Mouse (Mus musculus) ovary, postnatal 36 days (tissue): ENCODE data around the gene Fam213a.

Experiments used
- DNase-seq: peaks from one replicate; pipeline ENCODE4 v3.0.0; 2022; ENCODE audit warnings: low spot score, mixed read lengths

Gene Fam213a

DNA sequence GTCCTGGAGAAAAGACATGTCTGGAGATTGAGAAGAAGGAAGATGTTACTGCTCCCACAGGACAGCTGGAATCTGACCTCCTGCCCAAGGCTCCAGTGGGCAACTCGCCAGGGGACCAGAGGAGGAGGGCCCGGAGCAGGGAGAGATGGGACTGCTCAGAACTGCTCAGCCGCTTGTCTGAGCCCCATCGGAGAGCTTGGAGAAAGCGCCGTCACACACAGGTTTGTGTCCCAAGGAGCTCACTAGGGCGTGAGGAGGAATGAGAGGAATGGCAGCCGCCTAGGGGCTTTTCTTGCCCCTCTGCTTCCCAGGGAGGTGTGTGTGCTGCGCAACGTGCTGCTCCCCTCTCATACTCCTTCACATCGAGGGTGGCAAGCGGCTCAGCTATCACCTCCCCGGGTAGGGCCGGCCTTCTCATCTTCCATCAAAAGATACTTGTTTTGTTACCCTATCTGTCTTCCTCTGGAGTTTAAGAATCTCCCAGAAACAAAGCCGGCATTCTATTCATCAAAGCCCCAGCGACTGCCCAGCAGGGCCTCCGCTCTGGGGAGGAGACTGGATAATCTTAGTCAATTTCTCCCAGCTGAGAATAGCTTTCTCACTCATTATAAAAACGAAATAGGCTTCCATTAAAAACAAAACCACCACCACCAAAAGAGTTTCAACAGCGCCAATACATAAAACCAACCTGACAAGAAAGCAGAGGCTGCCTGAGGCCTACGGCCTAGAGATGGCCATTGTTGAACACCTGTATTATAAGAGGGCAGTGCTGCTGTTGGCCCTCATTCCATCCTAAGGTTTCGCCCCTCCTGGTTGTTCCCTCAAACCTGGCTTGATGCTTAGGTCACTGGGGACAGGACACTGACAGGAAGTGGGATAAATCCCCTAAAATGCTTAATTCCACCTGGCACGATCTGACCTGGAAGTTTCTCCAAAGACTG is 9.1 kb downstream of the Fam213a start:
- peak; percentile 84 for DNase-seq

GRCm38 (mm10) chr14:41001576-41001975 is 12.0 kb downstream of the Fam213a start:
- DNase-seq: no peak

GRCm38 (mm10) chr14:41000801-41001200 is 12.8 kb downstream of the Fam213a start:
- no peak for DNase-seq

- no peak for DNase-seq
Measured at GRCm38 (mm10) chr14:40999904-41000645, 13.5 kb downstream of the Fam213a start.

GRCm38 (mm10) chr14:40996171-40996570 is 17.4 kb downstream of the Fam213a start:
- DNase-seq: no peak

- no peak for DNase-seq
Measured at GRCm38 (mm10) chr14:40992464-40992863, 21.1 kb downstream of the Fam213a start.

DNA sequence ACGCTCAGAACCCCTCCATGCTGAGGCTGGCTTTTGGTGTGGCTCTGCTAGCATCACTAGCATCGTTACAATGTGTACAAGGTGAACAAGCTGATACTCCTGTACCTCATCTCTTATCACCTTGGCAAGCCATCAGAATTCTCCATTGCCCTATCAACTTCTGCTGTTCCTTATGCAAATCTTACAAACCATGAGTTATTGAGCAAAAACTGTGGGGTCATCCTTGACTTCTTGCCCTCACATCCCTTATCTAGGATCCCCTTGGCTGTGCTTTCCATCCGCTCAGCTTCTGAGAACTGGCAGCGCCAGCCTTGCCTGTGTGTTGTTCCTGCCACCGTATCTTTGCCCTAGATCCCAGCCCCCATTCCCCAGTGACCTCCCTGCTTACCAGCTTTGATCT is 24.8 kb downstream of the Fam213a start:
- no peak for DNase-seq

- DNase-seq: no peak
Measured at GRCm38 (mm10) chr14:40987184-40987583, 26.4 kb downstream of the Fam213a start.

- no peak for DNase-seq
Measured at GRCm38 (mm10) chr14:40985635-40986034, 28.0 kb downstream of the Fam213a start.

- DNase-seq: no peak
Measured at GRCm38 (mm10) chr14:40979723-40980122, 33.9 kb downstream of the Fam213a start.

GRCm38 (mm10) chr14:40979002-40979401 is 34.6 kb downstream of the Fam213a start:
- no peak for DNase-seq

GRCm38 (mm10) chr14:40975127-40975721 is 38.4 kb downstream of the Fam213a start:
- peak; percentile 39 for DNase-seq

GRCm38 (mm10) chr14:40968051-40968450 is 45.5 kb downstream of the Fam213a start:
- no peak for DNase-seq

DNA sequence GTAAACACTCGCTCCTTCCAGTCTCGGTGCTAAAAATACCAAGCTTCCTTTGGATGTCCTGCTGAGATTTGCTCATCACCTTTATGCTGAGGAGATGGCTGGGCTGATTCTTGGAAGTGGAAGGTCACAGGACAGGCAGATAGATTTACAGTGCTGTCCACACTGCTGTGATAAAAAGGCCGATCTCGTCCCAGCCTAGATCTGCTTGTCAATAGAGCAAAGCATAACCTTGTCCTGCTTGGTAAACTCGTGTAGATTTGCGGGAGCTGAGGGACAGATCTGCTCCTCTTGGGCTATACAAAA is 46.0 kb downstream of the Fam213a start:
- no peak for DNase-seq

GRCm38 (mm10) chr14:40966862-40967597 is 46.6 kb downstream of the Fam213a start:
- DNase-seq: peak; percentile 99

GRCm38 (mm10) chr14:40966392-40966861 is 47.2 kb downstream of the Fam213a start, which contains the start of gene Tspan14:
TSS of gene Tspan14 (minus strand) at chr14:40966807.
- DNase-seq: no peak

DNA sequence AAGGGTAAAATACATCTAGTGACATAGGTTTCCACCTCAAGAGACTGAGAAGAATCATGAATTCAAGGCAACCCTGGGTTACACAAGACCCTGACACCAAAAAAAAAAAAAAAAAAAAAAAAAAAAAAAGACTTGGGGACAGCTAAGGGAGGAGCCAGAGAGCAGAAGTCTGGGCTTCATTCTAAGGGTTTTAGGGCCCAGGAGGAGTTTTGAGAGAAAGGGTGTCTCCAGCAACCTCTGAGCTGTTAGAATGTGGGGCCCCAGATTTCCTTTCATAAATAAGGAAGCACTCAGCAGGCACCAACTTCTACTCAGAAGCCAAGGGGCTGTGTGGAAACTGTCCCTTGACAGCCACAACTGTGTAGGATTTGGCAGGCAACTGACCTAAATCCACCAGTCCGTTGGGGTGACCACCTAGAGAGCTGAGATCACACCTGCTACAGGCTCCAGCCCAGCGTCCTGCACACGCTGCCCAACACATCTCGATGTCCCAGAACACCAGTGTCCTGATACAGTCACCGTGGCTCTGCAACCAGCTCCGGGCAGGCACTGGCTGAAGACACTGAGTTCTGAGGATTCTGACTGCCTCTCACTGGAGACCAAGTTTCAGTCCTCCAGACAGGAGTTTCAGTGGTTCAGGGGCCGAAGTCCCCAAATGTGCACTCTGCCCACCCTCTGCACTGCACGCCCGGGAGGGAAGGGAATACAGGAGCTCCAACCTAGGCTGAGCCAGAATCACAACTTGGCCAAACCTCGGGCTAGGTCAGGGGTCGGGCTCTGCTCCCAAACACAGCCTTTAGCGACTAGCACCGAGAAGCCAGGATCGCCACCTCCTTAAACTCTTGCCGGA is 47.9 kb downstream of the Fam213a start:
- no peak for DNase-seq

DNA sequence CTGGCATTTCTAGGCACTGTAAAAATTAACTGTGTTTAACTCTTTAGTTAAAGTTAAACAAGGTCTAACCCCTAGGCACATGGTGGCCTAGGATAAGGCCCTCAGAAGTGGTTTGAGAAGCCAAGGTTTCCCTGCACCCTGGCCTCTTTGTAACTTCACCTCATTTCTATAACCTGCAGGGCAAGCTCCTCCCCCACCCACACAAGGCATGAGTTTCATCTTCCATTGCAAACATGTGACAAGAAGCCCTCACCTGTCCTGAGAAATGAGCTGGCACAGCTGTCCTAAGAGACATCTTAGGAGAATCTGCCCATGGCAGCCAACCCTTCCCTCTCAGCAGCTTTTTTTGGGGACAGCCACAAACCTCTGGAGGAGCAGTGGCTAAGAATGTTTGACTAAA is 48.7 kb downstream of the Fam213a start:
- DNase-seq: no peak

GRCm38 (mm10) chr14:40964214-40964610 is 49.4 kb downstream of the Fam213a start:
- DNase-seq: no peak

DNA sequence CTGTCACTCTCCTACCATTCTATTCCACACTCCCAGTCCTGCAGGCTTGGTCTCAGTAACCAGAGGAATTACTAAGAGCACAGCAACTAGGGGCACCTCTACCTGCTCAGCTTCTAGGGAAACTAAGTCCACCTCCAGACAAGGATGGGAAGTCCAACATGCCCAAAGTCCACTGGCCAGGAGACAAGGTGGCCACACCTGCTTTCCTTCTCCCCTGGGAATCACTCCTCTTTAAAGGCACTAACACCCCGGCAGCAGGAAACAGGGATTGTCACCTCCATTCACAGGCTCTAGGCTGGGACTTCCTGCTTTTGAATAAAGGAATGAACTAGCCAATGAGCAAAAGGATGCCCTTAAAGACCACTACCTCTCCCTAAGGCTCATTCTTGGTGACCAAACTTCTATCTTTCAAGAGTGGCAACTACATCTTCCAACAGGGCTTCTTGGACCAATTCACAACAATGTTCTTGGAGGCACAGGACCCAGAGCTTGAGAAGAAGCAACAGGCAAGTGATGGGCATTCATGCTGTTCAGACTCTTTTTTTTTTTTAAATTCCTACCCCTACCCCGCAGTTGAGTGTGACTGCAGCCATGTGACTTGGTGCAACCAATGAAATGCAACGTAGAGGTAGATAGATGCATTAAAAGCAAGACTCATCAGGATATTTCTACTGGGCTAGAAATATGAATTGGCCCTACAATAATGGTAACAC is 49.9 kb downstream of the Fam213a start:
- no peak for DNase-seq
